Mouse (Mus musculus) hindbrain, embryonic 14.5 days (tissue): ENCODE results near the gene Mroh3. TPM values are rescaled to one million over a fixed set of nuclear protein-coding genes. Genes with fewer than 3 reads are reported as not detected.

ENCODE experiments used
- ATAC-seq: fragments of 200-750 bp; cut with Nextera tagmentation; 2 replicates; pipeline ENCODE4 v1.8.0; 2017; ENCODE audit warnings: moderate number of reproducible peaks, mild to moderate bottlenecking, moderate TSS enrichment, moderate library complexity; ENCODE audit not compliant: low FRiP score
- DNase-seq: peaks from one replicate; pipeline ENCODE4 v3.0.0-alpha.2; 2015; ENCODE audit warnings: low spot score
- H3K27ac ChIP-seq: fragments of 300-500 bp; sonication (generic); 2 replicates; pipeline ENCODE4 v1.5.1; 2014; ENCODE audit warnings: mild to moderate bottlenecking, moderate library complexity
- H3K27me3 ChIP-seq: fragments of 300-500 bp; sonication (generic); 2 replicates; pipeline ENCODE4 v1.6.1; 2014; ENCODE audit warnings: mild to moderate bottlenecking, low read length, mixed read lengths; ENCODE audit not compliant: control insufficient read depth, insufficient read depth
- H3K36me3 ChIP-seq: fragments of 300-500 bp; sonication (generic); replicated peaks from 2 replicates; pipeline ENCODE4 v1.6.1; 2014; ENCODE audit not compliant: control insufficient read depth, insufficient read depth
- H3K4me1 ChIP-seq: fragments of 300-500 bp; sonication (generic); replicated peaks from 2 replicates; pipeline ENCODE4 v1.6.1; 2014; ENCODE audit warnings: antibody characterized with exemption, low read length, mixed read lengths; ENCODE audit not compliant: control insufficient read depth, insufficient read depth
- H3K4me2 ChIP-seq: fragments of 300-500 bp; sonication (generic); replicated peaks from 2 replicates; pipeline ENCODE4 v1.6.1; 2014; ENCODE audit warnings: mild to moderate bottlenecking, moderate library complexity
- H3K4me3 ChIP-seq: fragments of 300-500 bp; sonication (generic); replicated peaks from 2 replicates; pipeline ENCODE4 v1.5.1; 2014; ENCODE audit warnings: mild to moderate bottlenecking, low read length
- H3K9ac ChIP-seq: fragments of 300-500 bp; sonication (generic); 2 replicates; pipeline ENCODE4 v1.6.1; 2014
- H3K9me3 ChIP-seq: fragments of 300-500 bp; sonication (generic); 2 replicates; pipeline ENCODE4 v1.6.1; 2016; ENCODE audit warnings: low read length; ENCODE audit not compliant: control insufficient read depth
- WGBS: fragments of 180-500 bp; shearing (Covaris S2); extraction: QIAGEN DNeasy Blood & Tissue Kit; methylation state at CpG from one replicate; pipeline ENCODE4 v1.1.7; 2014; 5-methylcytosine and 5-hydroxymethylcytosine counted together
- polyA plus RNA-seq: library from polyadenylated mRNA; unstranded; fragments of >200 nt; fragmentation: Nextera tagmentation; extraction: Ambion mirVana; gene quantifications from 2 replicates; pipeline ENCODE4 v1.2.1, GENCODE M21; 2014

The Mroh3 gene
- polyA plus RNA-seq, 1 experiment from 2014 or later, result not detected

DNA sequence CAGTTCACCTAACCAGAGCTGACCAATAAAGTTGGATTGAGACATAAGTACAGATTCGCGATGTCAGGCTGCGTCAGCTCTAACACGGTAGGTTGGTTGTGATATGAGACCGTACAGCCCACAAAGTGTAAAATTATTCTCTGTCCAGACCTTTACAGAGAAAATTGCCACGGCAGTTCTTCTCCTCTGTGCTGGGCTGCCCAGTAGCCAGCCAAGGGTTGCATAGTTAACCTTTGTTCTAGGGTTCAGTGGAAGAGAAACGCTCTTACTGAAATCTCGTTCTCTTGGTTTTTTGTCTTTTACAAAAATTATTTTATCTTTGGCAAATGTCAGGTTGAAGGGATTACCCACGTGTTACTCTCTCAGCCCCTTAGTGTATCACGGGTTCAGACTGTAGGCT is 9.8 kb upstream of the Mroh3 start:
- H3K27ac ChIP-seq, result no peak overlapping the region
- no peaks in the 10 kb centered on the region for H3K9me3 ChIP-seq
- ATAC-seq (no peak), DNase-seq (no peak)
- no peaks in the 10 kb centered on the region for H3K36me3 ChIP-seq
- WGBS, result 87% methylated on average over 10 of the region's 10 CpGs
- H3K4me1 ChIP-seq, result 0 out of 2 replicates have a peak, but pooled peaks cover 2% of the 10 kb centered on the region
- no peak overlapping the region for H3K4me3 ChIP-seq
- no peak overlapping the region for H3K4me2 ChIP-seq
- H3K27me3 ChIP-seq, result no peaks in the 10 kb centered on the region
- H3K9ac ChIP-seq, result no peak overlapping the region

DNA sequence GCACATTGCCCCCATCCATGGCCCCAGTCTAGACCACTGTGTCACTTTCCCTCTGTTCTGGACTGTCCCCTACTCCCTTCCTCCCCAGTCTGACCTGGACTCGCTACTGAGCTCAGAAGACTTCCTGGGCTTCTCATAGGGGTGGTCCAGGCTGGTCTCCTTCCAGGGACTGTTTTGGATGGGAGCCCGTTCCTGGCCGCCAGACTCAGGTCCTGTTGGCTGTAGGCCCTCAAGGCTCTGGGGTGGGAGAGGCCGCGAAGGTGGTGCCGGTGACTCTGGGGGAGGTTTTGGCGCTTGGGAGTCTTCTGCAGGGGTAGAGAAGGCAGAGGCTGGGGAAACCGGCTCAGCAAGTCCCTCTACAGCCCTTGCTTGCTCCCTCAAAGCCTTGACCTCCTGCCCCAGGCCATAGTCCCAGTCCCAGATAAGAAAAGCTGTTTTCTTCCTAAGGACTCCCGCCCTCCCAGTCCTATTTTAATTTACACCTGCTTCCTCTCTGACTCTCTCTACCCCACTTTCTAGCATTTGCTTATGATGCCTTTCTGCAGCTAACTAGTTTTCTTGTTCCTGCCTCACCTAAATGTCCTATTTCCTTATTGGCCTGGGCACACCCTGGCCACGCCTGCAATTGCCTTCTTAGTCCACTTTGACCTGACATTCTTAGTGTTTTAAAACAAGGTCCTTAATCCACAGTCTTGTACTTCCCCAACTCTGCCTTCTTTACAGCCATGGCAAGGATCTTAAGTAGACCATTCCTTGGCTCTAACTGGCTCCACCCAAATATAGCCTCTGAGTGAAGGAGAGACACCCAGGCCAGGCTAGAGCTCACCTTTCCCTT is 7.6 kb upstream of the Mroh3 start:
- Histone ChIP-seq H3K9me3 (no peaks in the 10 kb centered on the region), H3K27me3 (no peaks in the 10 kb centered on the region), H3K27ac (no peak overlapping the region), H3K9ac (no peak overlapping the region), H3K4me2 (no peak overlapping the region), H3K4me1 (no peaks in the 10 kb centered on the region), H3K36me3 (no peaks in the 10 kb centered on the region), H3K4me3 (no peak overlapping the region)
- no peak for ATAC-seq
- WGBS, result 82% methylated on average over 10 of the region's 10 CpGs
- no peak for DNase-seq

DNA sequence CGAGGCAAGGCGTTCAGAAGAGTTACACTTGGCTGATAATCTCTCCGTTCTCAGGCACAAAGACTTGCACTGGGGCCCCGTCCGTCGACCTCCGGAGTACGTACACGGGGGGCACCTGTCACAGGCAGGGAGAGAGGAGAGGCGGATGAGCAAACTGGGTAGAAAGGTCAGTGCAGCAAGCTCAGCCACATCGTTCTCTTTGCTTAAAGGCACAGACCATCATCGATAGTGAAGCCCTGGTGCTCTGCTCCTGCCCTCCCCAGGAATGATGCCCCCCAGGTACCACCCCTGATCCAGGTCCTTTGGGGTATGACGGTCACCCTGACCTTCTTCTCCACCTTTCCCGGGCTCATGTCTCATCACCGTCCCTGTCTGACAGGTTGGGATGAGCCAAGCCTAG is 1.7 kb upstream of the Mroh3 start:
- H3K9ac ChIP-seq, result no peak overlapping the region
- 77% methylated on average over 15 of the region's 15 CpGs for WGBS
- no peaks in the 10 kb centered on the region for H3K4me1 ChIP-seq
- no peaks in the 10 kb centered on the region for H3K9me3 ChIP-seq
- ATAC-seq (no peak), DNase-seq (no peak)
- no peak overlapping the region for H3K27ac ChIP-seq
- H3K27me3 ChIP-seq, result no peaks in the 10 kb centered on the region
- no peak overlapping the region for H3K4me3 ChIP-seq
- no peaks in the 10 kb centered on the region for H3K36me3 ChIP-seq
- no peak overlapping the region for H3K4me2 ChIP-seq

- H3K9me3 ChIP-seq, result no peaks in the 10 kb centered on the region
- H3K36me3 ChIP-seq, result no peaks in the 10 kb centered on the region
- no peak overlapping the region for H3K4me3 ChIP-seq
- H3K27ac ChIP-seq, result no peak overlapping the region
- no peaks in the 10 kb centered on the region for H3K27me3 ChIP-seq
- 92% methylated on average over 5 of the region's 5 CpGs for WGBS
- no peaks in the 10 kb centered on the region for H3K4me1 ChIP-seq
- DNase-seq, result no peak
- no peak for ATAC-seq
- H3K4me2 ChIP-seq, result no peak overlapping the region
- no peak overlapping the region for H3K9ac ChIP-seq
Observed at GRCm38 (mm10) chr1:136190033-136190432, 22.6 kb downstream of the Mroh3 start.

- Histone ChIP-seq H3K4me1 (no peaks in the 10 kb centered on the region), H3K9me3 (no peaks in the 10 kb centered on the region), H3K4me3 (no peak overlapping the region), H3K4me2 (no peak overlapping the region), H3K27me3 (no peaks in the 10 kb centered on the region), H3K9ac (no peak overlapping the region), H3K36me3 (peaks cover 39% of the 10 kb centered on the region), H3K27ac (no peak overlapping the region)
- ATAC-seq, result no peak
- DNase-seq, result no peak
- 58% methylated on average over 2 of the region's 2 CpGs for WGBS
Observed at GRCm38 (mm10) chr1:136179511-136180001, 33.1 kb downstream of the Mroh3 start.

DNA sequence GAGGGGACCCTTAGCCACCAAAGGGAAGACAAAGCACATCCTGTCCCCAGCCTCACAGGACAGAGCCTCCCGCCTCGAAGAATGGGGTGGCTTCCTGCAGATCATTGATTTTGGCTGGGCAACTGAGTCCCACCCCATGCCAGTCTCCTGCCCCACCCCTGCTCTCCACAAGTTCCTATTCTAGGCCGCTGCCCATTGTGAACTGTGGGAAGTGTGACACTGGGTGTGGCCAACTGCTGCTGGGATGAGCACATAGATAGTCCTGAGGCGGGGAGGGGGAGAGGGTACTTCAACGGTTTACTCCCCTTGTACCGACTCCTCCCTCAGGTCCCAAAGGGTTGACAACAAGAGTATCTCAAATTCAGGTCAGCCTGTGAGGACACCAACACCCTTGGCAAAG is 33.9 kb downstream of the Mroh3 start:
- WGBS, result 53% methylated on average over 6 of the region's 6 CpGs
- DNase-seq, result no peak
- no peak for ATAC-seq

DNA sequence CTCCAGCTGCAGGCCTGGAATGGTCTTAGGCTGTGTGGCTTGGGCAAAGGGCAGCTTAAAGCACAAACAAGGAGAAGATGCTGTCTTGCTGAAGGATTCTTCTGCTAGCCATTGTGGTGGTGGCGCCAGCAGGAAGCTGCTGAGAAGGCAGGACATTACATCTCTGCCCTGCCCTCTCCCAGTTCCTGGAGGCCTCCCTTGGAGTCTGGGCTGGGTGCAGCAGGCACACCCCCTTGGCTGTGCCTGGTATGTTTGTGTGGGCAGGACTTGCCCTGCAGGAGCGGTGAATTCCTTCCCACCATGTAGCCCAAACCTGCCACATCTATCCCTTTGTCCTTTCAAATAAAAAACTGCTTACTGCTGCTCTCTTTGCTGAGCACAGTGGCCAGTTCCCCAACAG is 35.5 kb downstream of the Mroh3 start:
- H3K9me3 ChIP-seq, result no peaks in the 10 kb centered on the region
- peaks cover 64% of the 10 kb centered on the region for H3K36me3 ChIP-seq
- peaks cover 13% of the 10 kb centered on the region for H3K4me1 ChIP-seq
- 85% methylated on average over 2 of the region's 2 CpGs for WGBS
- no peaks in the 10 kb centered on the region for H3K27me3 ChIP-seq
- DNase-seq (no peak), ATAC-seq (no peak)
- H3K4me2 ChIP-seq, result no peak overlapping the region
- no peak overlapping the region for H3K9ac ChIP-seq
- H3K27ac ChIP-seq, result no peak overlapping the region
- no peak overlapping the region for H3K4me3 ChIP-seq

More for the DNA sequence above, 33.9 kb downstream of the Mroh3 start:
- Histone ChIP-seq H3K9ac (no peak overlapping the region), H3K4me2 (no peak overlapping the region), H3K4me1 (peaks cover 8% of the 10 kb centered on the region), H3K27me3 (no peaks in the 10 kb centered on the region), H3K36me3 (peaks cover 47% of the 10 kb centered on the region), H3K9me3 (no peaks in the 10 kb centered on the region), H3K4me3 (no peak overlapping the region), H3K27ac (no peak overlapping the region)

DNA sequence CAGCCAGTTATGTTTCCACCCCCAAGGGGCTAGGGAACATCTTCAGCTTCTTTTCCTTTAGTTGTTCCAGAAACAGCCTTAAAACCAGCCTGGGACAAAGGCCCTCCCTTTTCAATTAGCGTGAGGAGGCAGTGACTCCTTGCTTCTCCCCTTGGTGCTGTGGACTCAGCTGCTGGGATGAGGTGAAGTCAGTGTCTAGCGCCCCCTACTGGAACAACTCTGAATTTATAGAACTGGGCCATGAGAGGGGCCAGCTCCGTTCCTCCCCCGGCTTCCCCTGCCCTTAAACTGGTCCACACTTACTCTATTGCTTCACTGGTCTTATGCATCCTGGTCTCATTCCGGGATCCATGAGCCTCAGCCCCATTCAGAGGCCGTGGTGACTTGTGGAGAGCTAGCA is 37.4 kb downstream of the Mroh3 start:
- ATAC-seq (no peak; the same call in 1 of the 2 replicates), DNase-seq (peak; percentile 61)
- Histone ChIP-seq H3K4me1 (peaks cover 13% of the 10 kb centered on the region), H3K4me3 (no peak overlapping the region), H3K27me3 (no peaks in the 10 kb centered on the region), H3K36me3 (peaks cover 83% of the 10 kb centered on the region), H3K9me3 (no peaks in the 10 kb centered on the region), H3K4me2 (no peak overlapping the region), H3K9ac (no peak overlapping the region), H3K27ac (no peak overlapping the region)
- WGBS, result 31% methylated on average over 6 of the region's 6 CpGs

DNA sequence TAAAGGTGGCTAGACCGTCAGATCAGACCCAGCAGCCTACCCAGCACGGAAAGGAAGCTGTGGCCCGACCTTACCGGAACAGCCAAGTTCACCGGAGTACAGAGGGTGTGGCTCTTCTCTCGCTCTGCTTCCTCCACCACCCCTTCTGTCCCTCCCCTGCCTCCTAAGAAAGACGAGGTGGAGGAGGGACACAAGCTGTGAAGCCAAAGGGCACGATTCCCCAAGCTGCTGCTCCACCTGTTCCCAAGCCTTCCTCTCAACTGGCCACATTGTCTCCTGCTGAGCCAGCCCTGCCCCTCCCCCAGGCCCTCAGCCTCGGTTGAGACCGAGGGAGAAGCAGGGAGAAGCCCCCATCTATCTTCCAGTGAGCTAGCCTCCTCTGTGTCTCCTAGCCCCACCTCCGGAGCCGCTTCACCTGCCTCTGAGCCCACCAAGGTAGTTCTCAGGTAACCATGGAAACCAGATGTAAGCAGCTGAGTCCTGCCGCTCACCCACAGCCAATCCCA is 38.5 kb downstream of the Mroh3 start:
- WGBS, result 12% methylated on average over 13 of the region's 13 CpGs
- peaks cover 92% of the 10 kb centered on the region for H3K36me3 ChIP-seq
- peak overlapping the region; percentile 13; the same call in 1 of the 2 replicates for H3K9ac ChIP-seq
- ATAC-seq (0 out of 2 replicates have a peak, but pooled peaks have one; percentile 3), DNase-seq (peak; percentile 31)
- H3K9me3 ChIP-seq, result no peaks in the 10 kb centered on the region
- H3K4me1 ChIP-seq, result peaks cover 13% of the 10 kb centered on the region
- H3K4me2 ChIP-seq, result no peak overlapping the region
- no peak overlapping the region for H3K27ac ChIP-seq
- H3K27me3 ChIP-seq, result no peaks in the 10 kb centered on the region
- H3K4me3 ChIP-seq, result no peak overlapping the region
